Mouse (Mus musculus): ENCODE data around the gene Xpot.

DNA sequence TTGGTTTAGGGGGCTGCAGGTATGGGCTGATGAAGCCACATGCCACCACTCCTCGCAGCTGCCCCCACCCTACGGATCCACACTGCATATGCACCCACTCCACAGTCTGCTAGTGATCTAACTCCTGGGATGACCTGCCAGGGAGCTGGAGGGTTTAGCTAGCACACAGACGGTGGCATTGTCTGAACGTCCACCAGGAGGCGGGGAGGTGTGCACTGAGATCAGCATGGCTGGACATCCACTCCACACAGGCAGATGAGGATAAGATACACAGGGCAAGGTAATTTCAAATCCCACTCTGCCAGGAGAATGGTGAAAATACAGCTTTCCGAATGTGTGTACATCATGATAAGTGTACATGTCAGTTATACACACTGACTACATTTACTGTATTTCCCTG is 69.9 kb downstream of the Xpot start:
- no peak for TF ChIP-seq POLR2A (IDR thresholded peaks at IDR 0.05; ENCODE audit: insufficient read depth, low read depth, low read length)
- no peak for TF ChIP-seq CTCF (IDR thresholded peaks at IDR 0.05; ENCODE audit: insufficient read depth, low read depth, low read length)
